Mouse (Mus musculus) spleen, adult 2 months (tissue): ENCODE measurements around the gene Prss46. TPM values are rescaled to one million over a fixed set of nuclear protein-coding genes. Genes with fewer than 3 reads are reported as not detected.
A peak's percentile ranks its signal among the peaks of the same experiment; 100 is the strongest.

Experiments
- DNase-seq, 2 experiments: peaks; one replicate each; pipeline versions ENCODE4 v3.0.0 to v3.0.0-alpha.2; 2012 to 2021; ENCODE audit warnings: low spot score in 2 of 2, low read depth in 1 of 2
- H3K27ac ChIP-seq: fragments of 200-500 bp; 2 replicates; pipeline ENCODE4 v1.5.1; 2012; ENCODE audit warnings: low read length, inconsistent platforms; ENCODE audit not compliant: insufficient read depth
- H3K27me3 ChIP-seq: fragments of 200-500 bp; 2 replicates; pipeline ENCODE4 v1.6.1; 2012; ENCODE audit warnings: mild to moderate bottlenecking, moderate library complexity, low read length, inconsistent platforms; ENCODE audit not compliant: control insufficient read depth, insufficient read depth
- H3K36me3 ChIP-seq: fragments of 200-500 bp; 2 replicates; pipeline ENCODE4 v1.6.1; 2012; ENCODE audit warnings: mild to moderate bottlenecking, low read length, inconsistent platforms; ENCODE audit not compliant: control insufficient read depth, insufficient read depth
- H3K4me1 ChIP-seq: fragments of 200-500 bp; 2 replicates; pipeline ENCODE4 v1.6.1; 2011; ENCODE audit warnings: inconsistent platforms; ENCODE audit not compliant: control insufficient read depth, insufficient read depth, insufficient read length
- H3K4me3 ChIP-seq: fragments of 200-500 bp; 2 replicates; pipeline ENCODE4 v1.5.1; 2011; ENCODE audit warnings: mild to moderate bottlenecking, inconsistent platforms; ENCODE audit not compliant: insufficient read depth, insufficient read length; ENCODE audit errors: extremely low read depth
- CTCF ChIP-seq: fragments of 200-500 bp; IDR thresholded peaks from 2 replicates; pipeline ENCODE4 v1.5.1; 2011; ENCODE audit warnings: mild to moderate bottlenecking, inconsistent platforms; ENCODE audit not compliant: insufficient read depth, insufficient read length, insufficient replicate concordance; ENCODE audit errors: extremely low read depth
- POLR2A ChIP-seq: fragments of 200-500 bp; IDR thresholded peaks from 2 replicates; pipeline ENCODE4 v1.6.1; 2011; ENCODE audit warnings: low read depth, low read length, inconsistent platforms
- WGBS: fragments of 180-500 bp; shearing (Covaris S2); methylation state at CpG from one replicate; pipeline ENCODE4 v1.1.7; 2018; 5-methylcytosine and 5-hydroxymethylcytosine counted together
- polyA plus RNA-seq: library from polyadenylated mRNA; depleted of rRNA; stranded (reverse); fragments of >200 nt; gene quantifications from 2 replicates; pipeline ENCODE4 v1.2.3, GENCODE M21; 2012

The Prss46 gene
- polyA plus RNA-seq, 1 experiment, result not detected

GRCm38 (mm10) chr9:110821436-110821835, 22.9 kb upstream of the Prss46 start:
- Histone ChIP-seq H3K36me3 (no peaks in the 10 kb centered on the region), H3K27ac (no peak overlapping the region), H3K4me1 (no peaks in the 10 kb centered on the region), H3K27me3 (no peaks in the 10 kb centered on the region), H3K4me3 (no peak overlapping the region)
- no peak for TF ChIP-seq POLR2A
- no peak for TF ChIP-seq CTCF
- 90% methylated on average over 7 of the region's 7 CpGs for WGBS
- no peak for DNase-seq

GRCm38 (mm10) chr9:110825426-110825825, 18.9 kb upstream of the Prss46 start:
- no peak overlapping the region for H3K27ac ChIP-seq
- 68% methylated on average over 4 of the region's 4 CpGs for WGBS
- no peak overlapping the region for H3K4me3 ChIP-seq
- no peak for DNase-seq
- no peaks in the 10 kb centered on the region for H3K36me3 ChIP-seq
- no peak for TF ChIP-seq CTCF
- TF ChIP-seq POLR2A, result no peak
- no peaks in the 10 kb centered on the region for H3K27me3 ChIP-seq
- H3K4me1 ChIP-seq, result no peaks in the 10 kb centered on the region

- DNase-seq, result peak in 1 of 2 experiments; percentile 5
- Histone ChIP-seq H3K27me3 (no peaks in the 10 kb centered on the region), H3K27ac (no peak overlapping the region), H3K36me3 (no peaks in the 10 kb centered on the region), H3K4me1 (no peaks in the 10 kb centered on the region), H3K4me3 (no peak overlapping the region)
- TF ChIP-seq CTCF, result no peak
- TF ChIP-seq POLR2A, result no peak
- 14% methylated on average over 7 of the region's 7 CpGs for WGBS
Observed at GRCm38 (mm10) chr9:110825832-110826231, 18.5 kb upstream of the Prss46 start.

GRCm38 (mm10) chr9:110826390-110826789, 17.9 kb upstream of the Prss46 start, which contains the start of gene Prss43:
Gene Prss43 (plus strand): TSS chr9:110826690.
- no peaks in the 10 kb centered on the region for H3K4me1 ChIP-seq
- H3K36me3 ChIP-seq, result no peaks in the 10 kb centered on the region
- H3K27me3 ChIP-seq, result no peaks in the 10 kb centered on the region
- DNase-seq, result no peak
- 70% methylated on average over 3 of the region's 3 CpGs for WGBS
- no peak within 1 kb of the TSS for H3K27ac ChIP-seq
- TF ChIP-seq POLR2A, result no peak
- no peak for TF ChIP-seq CTCF
- H3K4me3 ChIP-seq, result no peak within 1 kb of the TSS

GRCm38 (mm10) chr9:110833021-110833420, 11.3 kb upstream of the Prss46 start:
- DNase-seq, result no peak
- WGBS, result 76% methylated on average over 5 of the region's 5 CpGs
- Histone ChIP-seq H3K36me3 (no peaks in the 10 kb centered on the region), H3K4me1 (no peaks in the 10 kb centered on the region), H3K27me3 (no peaks in the 10 kb centered on the region), H3K4me3 (no peak overlapping the region), H3K27ac (no peak overlapping the region)
- TF ChIP-seq CTCF (no peak), POLR2A (no peak)

GRCm38 (mm10) chr9:110834411-110834810, 9.9 kb upstream of the Prss46 start, which contains the start of gene Prss45:
Gene Prss45 (plus strand): TSS chr9:110834588.
- no peak within 1 kb of the TSS for H3K4me3 ChIP-seq
- no peak within 1 kb of the TSS for H3K27ac ChIP-seq
- no peak for TF ChIP-seq CTCF
- no peak for TF ChIP-seq POLR2A
- H3K27me3 ChIP-seq, result no peaks in the 10 kb centered on the region
- 94% methylated on average over 19 of the region's 19 CpGs for WGBS
- no peaks in the 10 kb centered on the region for H3K36me3 ChIP-seq
- no peak for DNase-seq
- H3K4me1 ChIP-seq, result no peaks in the 10 kb centered on the region

- no peaks in the 10 kb centered on the region for H3K4me1 ChIP-seq
- TF ChIP-seq POLR2A (no peak), CTCF (no peak)
- no peak for DNase-seq
- H3K4me3 ChIP-seq, result no peak overlapping the region
- no peaks in the 10 kb centered on the region for H3K27me3 ChIP-seq
- no peaks in the 10 kb centered on the region for H3K36me3 ChIP-seq
- WGBS, result 73% methylated on average over 10 of the region's 10 CpGs
- no peak overlapping the region for H3K27ac ChIP-seq
Observed at GRCm38 (mm10) chr9:110834961-110835360, 9.3 kb upstream of the Prss46 start.
